Mouse (Mus musculus) neural tube, embryonic 14.5 days (tissue): ENCODE measurements around the gene Mreg. TPM values are rescaled to one million over a fixed set of nuclear protein-coding genes. Genes with fewer than 3 reads are reported as not detected.

Experiments used
- ATAC-seq: fragments of 200-750 bp; cut with Nextera tagmentation; 2 replicates; pipeline ENCODE4 v1.8.0; 2017; ENCODE audit warnings: low read depth, mild to moderate bottlenecking, moderate TSS enrichment, moderate library complexity
- H3K27ac ChIP-seq: fragments of 300-500 bp; sonication (generic); 2 replicates; pipeline ENCODE4 v1.5.1; 2014; ENCODE audit warnings: low read depth, mild to moderate bottlenecking, control low read depth, low read length, moderate library complexity, mixed read lengths
- H3K27me3 ChIP-seq: fragments of 300-500 bp; sonication (generic); 2 replicates; pipeline ENCODE4 v1.6.1; 2014; ENCODE audit warnings: low read length; ENCODE audit not compliant: control insufficient read depth, insufficient read depth
- H3K36me3 ChIP-seq: fragments of 300-500 bp; sonication (generic); 2 replicates; pipeline ENCODE4 v1.6.1; 2014; ENCODE audit warnings: low read length, mixed read lengths; ENCODE audit not compliant: control insufficient read depth, insufficient read depth
- H3K4me1 ChIP-seq: fragments of 300-500 bp; sonication (generic); 2 replicates; pipeline ENCODE4 v1.6.1; 2014; ENCODE audit warnings: low read length; ENCODE audit not compliant: control insufficient read depth, insufficient read depth
- H3K4me2 ChIP-seq: fragments of 300-500 bp; sonication (generic); 2 replicates; pipeline ENCODE4 v1.6.1; 2014; ENCODE audit warnings: mild to moderate bottlenecking, low read depth, low read length, control low read depth
- H3K4me3 ChIP-seq: fragments of 300-500 bp; sonication (generic); 2 replicates; pipeline ENCODE4 v1.5.1; 2014; ENCODE audit warnings: low read depth, low read length, control low read depth, mixed read lengths
- H3K9ac ChIP-seq: fragments of 300-500 bp; sonication (generic); replicated peaks from 2 replicates; pipeline ENCODE4 v1.6.1; 2014; ENCODE audit warnings: low read depth, mild to moderate bottlenecking, control low read depth, low read length, mixed read lengths
- H3K9me3 ChIP-seq: fragments of 300-500 bp; sonication (generic); 2 replicates; pipeline ENCODE4 v1.6.1; 2016; ENCODE audit warnings: low read length; ENCODE audit not compliant: control insufficient read depth
- WGBS: fragments of 180-500 bp; shearing (Covaris S2); extraction: QIAGEN DNeasy Blood & Tissue Kit; methylation state at CpG from one replicate; pipeline ENCODE4 v1.1.7; 2014; 5-methylcytosine and 5-hydroxymethylcytosine counted together
- polyA plus RNA-seq: library from polyadenylated mRNA; unstranded; fragments of >200 nt; fragmentation: Nextera tagmentation; extraction: Ambion mirVana; gene quantifications from 2 replicates; pipeline ENCODE4 v1.2.1, GENCODE M21; 2014

Mreg gene
- polyA plus RNA-seq, 1 experiment from 2014 or later = 3.0 TPM

GRCm38 (mm10) chr1:72121608-72122185 is 90.4 kb downstream of the Mreg start:
- no peak for ATAC-seq

GRCm38 (mm10) chr1:72119981-72120380 is 92.1 kb downstream of the Mreg start:
- Histone ChIP-seq H3K4me1 (no peaks in the 10 kb centered on the region; the same call in 1 of the 2 replicates), H3K27ac (no peak overlapping the region), H3K4me2 (no peak overlapping the region), H3K36me3 (no peaks in the 10 kb centered on the region), H3K27me3 (no peaks in the 10 kb centered on the region), H3K4me3 (no peak overlapping the region), H3K9ac (no peak overlapping the region), H3K9me3 (peaks cover 2% of the 10 kb centered on the region; the same call in 1 of the 2 replicates)
- no peak for ATAC-seq
- 79% methylated on average over 4 of the region's 4 CpGs for WGBS

More at GRCm38 (mm10) chr1:72121608-72122185, 90.4 kb downstream of the Mreg start:
- no peak overlapping the region for H3K4me3 ChIP-seq
- no peaks in the 10 kb centered on the region; the same call in 1 of the 2 replicates for H3K4me1 ChIP-seq
- no peak overlapping the region for H3K4me2 ChIP-seq
- no peaks in the 10 kb centered on the region for H3K9me3 ChIP-seq
- H3K9ac ChIP-seq = no peak overlapping the region
- 90% methylated on average over 17 of the region's 17 CpGs for WGBS
- H3K27me3 ChIP-seq = no peaks in the 10 kb centered on the region
- H3K36me3 ChIP-seq = no peaks in the 10 kb centered on the region
- no peak overlapping the region for H3K27ac ChIP-seq

GRCm38 (mm10) chr1:72114206-72114605 is 97.9 kb downstream of the Mreg start:
- no peaks in the 10 kb centered on the region for H3K36me3 ChIP-seq
- ATAC-seq = no peak
- peaks cover 2% of the 10 kb centered on the region; the same call in 1 of the 2 replicates for H3K9me3 ChIP-seq
- no peak overlapping the region for H3K4me3 ChIP-seq
- H3K27me3 ChIP-seq = no peaks in the 10 kb centered on the region
- 84% methylated on average over 5 of the region's 5 CpGs for WGBS
- H3K4me1 ChIP-seq = no peaks in the 10 kb centered on the region
- H3K9ac ChIP-seq = no peak overlapping the region
- no peak overlapping the region for H3K27ac ChIP-seq
- H3K4me2 ChIP-seq = no peak overlapping the region

Other genes with a start within 250 kb of the Mreg start
- 7.6 and 8.5 TPM in 2 replicates for gene Pecr, start 72.0 kb upstream of the Mreg start, polyA plus RNA-seq
- 35.2 and 35.5 TPM in 2 replicates for gene Tmem169, start 72.1 kb upstream of the Mreg start, polyA plus RNA-seq
- gene Xrcc5, start 95.1 kb upstream of the Mreg start, polyA plus RNA-seq = 17.1 and 20.7 TPM in 2 replicates